Mouse (Mus musculus): ENCODE data around the gene Dcun1d5. TPM values are rescaled to one million over a fixed set of nuclear protein-coding genes. Genes with fewer than 3 reads are reported as not detected.
"Not testable (repeated sequence)": the region's sequence is repeated elsewhere in the genome, so short reads cannot be mapped to it uniquely, and the experiment has no call there.

The Dcun1d5 gene
- polyA plus RNA-seq (2015; fragmentation: Nextera tagmentation; extraction: Ambion mirVana), result 127 and 141 TPM in 2 replicates

DNA sequence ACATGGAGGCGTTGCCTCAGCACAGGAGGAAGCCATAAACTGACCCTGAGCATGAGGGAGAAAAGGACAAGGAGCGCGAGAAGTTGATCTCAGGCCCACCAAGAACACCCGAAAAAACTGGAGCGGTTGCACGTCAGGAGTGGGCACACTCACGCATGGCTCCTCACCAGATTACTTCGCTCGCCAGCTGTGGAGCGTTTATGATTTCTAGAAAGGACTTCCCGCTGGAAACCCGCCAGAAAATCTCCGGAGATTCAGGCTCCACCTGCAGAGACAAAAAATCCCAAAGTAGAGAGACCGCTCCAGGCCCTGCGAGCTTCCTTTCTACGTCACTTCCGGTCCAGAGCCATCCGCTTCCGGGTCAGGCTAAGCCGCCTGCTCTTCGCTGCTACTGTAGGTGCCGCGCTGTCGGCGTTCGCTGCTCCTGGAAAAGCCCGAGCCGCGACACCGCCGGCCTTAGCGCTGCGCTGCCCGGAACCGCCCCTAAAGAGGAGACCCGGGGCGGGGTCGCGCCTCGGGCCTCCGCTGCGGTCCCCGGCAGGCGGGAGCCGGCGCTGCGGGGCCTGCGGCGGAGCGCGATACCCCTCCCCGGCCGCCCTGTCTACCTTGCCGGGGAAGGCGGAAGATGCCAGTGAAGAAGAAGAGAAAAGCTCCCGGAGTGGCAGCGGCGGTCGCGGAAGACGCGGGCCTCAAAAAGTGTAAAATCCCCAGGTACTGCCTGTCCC is at the start of gene Dcun1d5, which contains the start of gene Dync2h1:
Gene Dcun1d5 (plus strand): TSS at position 349 of the 725 bp plus-strand sequence.
Gene Dync2h1 (minus strand): TSS at position 275 of the 725 bp plus-strand sequence.
- H3K36me3 ChIP-seq, result no peaks in the 10 kb centered on the region
- H3K4me3 ChIP-seq (replicated peaks), result peak within 1 kb of the TSS; percentile 70
- H3K9me3 ChIP-seq (replicated peaks), result no peaks in the 10 kb centered on the region
- WGBS, result 0% methylated on average over 62 of the region's 62 CpGs
- peak within 1 kb of the TSS; percentile 72 for H3K4me2 ChIP-seq (replicated peaks)
- peak within 1 kb of the TSS; percentile 91 for H3K27ac ChIP-seq (replicated peaks)
- peak within 1 kb of the TSS; percentile 77 for H3K9ac ChIP-seq
- peak; percentile 98 for ATAC-seq (ENCODE audit: insufficient number of reproducible peaks, low FRiP score, low TSS enrichment, low read depth)
- H3K27me3 ChIP-seq, result no peaks in the 10 kb centered on the region
- H3K4me1 ChIP-seq, result peaks cover 11% of the 10 kb centered on the region

DNA sequence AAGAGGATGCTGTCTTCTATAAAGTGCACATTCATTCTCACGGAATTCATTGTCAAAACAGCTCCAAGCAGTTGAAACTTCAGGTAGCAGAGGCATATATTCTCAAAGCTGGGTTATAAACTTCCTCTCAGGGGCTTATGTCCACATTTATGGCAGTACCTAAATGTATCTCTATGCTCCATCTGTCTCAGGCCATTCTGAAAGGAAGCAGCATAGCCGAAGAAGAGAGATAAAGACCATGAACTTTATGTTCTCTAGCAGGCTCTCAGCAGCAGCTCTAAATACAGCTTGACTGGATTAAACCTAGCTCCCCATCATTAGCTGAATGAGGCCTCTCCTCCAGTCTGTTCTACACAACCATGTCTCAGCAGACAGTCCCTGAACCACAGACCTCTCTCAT is 29.9 kb upstream of the Dcun1d5 start:
- Histone ChIP-seq H3K9me3 (replicated peaks) (no peaks in the 10 kb centered on the region), H3K4me1 (no peaks in the 10 kb centered on the region), H3K36me3 (peaks cover 30% of the 10 kb centered on the region), H3K4me2 (replicated peaks) (no peak overlapping the region), H3K4me3 (replicated peaks) (no peak overlapping the region), H3K27me3 (no peaks in the 10 kb centered on the region), H3K27ac (replicated peaks) (no peak overlapping the region), H3K9ac (no peak overlapping the region)
- no peak for ATAC-seq (ENCODE audit: insufficient number of reproducible peaks, low FRiP score, low TSS enrichment, low read depth)
- WGBS, result 92% methylated on average over 2 of the region's 2 CpGs

DNA sequence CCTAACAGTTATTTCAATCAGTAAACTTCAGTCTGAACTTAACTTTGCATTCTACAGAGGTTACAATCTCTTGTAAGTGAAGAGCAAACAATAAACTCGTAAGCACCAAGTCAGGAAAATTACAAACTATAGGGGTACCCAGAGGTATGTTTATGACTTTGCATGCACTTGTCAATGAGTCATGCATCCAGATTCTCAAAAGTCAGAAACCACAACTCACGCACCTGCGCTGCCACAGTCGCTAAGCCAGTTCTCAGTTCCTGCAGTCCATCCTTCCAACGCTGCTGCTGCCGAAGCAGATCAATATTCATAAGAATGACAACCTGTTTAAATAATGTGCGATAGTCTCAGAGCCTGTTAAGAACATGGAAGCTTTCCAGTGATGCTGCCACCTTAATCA is 25.7 kb upstream of the Dcun1d5 start:
- Histone ChIP-seq H3K27ac (replicated peaks) (no peak overlapping the region), H3K4me2 (replicated peaks) (no peak overlapping the region), H3K27me3 (no peaks in the 10 kb centered on the region), H3K4me3 (replicated peaks) (no peak overlapping the region), H3K4me1 (peaks cover 5% of the 10 kb centered on the region; the same call in 1 of the 2 replicates), H3K9me3 (replicated peaks) (no peaks in the 10 kb centered on the region), H3K9ac (no peak overlapping the region), H3K36me3 (peaks cover 30% of the 10 kb centered on the region)
- no peak for ATAC-seq (ENCODE audit: insufficient number of reproducible peaks, low FRiP score, low TSS enrichment, low read depth)
- WGBS, result 86% methylated on average over 7 of the region's 7 CpGs

DNA sequence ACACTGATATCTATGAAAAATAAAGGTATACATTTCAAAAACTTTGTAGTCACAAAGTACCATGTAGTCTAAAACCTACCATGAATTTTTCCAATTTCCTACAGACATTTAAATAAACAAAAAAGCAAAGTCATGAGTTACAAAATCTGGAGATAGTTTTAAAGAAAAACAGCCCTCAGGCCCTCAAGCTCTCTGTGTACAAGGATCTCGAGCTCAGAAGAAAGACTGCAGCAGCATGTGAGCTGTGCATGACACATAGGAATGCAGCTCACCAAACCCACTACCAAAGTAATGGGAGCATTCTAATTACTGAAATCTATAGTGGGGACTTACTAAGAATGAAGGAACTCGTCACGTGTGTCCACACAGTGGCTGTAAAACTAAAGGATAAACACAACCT is 24.6 kb upstream of the Dcun1d5 start:
- Histone ChIP-seq H3K27me3 (no peaks in the 10 kb centered on the region), H3K4me3 (replicated peaks) (no peak overlapping the region), H3K9me3 (replicated peaks) (no peaks in the 10 kb centered on the region), H3K4me1 (peaks cover 5% of the 10 kb centered on the region; the same call in 1 of the 2 replicates), H3K27ac (replicated peaks) (no peak overlapping the region), H3K36me3 (peaks cover 29% of the 10 kb centered on the region), H3K4me2 (replicated peaks) (no peak overlapping the region), H3K9ac (no peak overlapping the region)
- ATAC-seq (ENCODE audit: insufficient number of reproducible peaks, low FRiP score, low TSS enrichment, low read depth), result no peak
- WGBS, result 36% methylated on average over 3 of the region's 3 CpGs

DNA sequence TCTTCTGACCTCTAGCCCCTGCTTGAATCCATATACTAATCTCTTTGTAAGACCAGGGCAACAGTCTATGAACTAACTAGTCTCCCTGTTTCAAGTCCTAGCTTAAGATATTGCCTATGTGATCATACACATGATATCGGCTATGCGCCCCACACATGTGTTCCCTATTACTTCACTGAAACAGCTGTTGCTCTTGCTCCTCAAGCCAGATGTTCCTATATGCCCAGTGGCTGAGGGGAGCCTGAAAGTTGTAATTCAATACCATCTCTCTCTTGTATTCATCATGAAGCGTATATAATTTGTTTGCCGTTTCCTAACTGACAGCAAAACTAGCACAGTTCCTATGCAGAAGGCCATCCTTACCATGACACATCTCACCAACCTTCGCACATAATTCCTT is 23.6 kb upstream of the Dcun1d5 start:
- H3K9me3 ChIP-seq (replicated peaks), result no peaks in the 10 kb centered on the region
- H3K27me3 ChIP-seq, result no peaks in the 10 kb centered on the region
- no peak overlapping the region for H3K4me3 ChIP-seq (replicated peaks)
- H3K36me3 ChIP-seq, result peaks cover 21% of the 10 kb centered on the region
- ATAC-seq (ENCODE audit: insufficient number of reproducible peaks, low FRiP score, low TSS enrichment, low read depth), result no peak
- 26% methylated on average over 5 of the region's 5 CpGs for WGBS
- H3K27ac ChIP-seq (replicated peaks), result no peak overlapping the region
- H3K4me2 ChIP-seq (replicated peaks), result no peak overlapping the region
- H3K9ac ChIP-seq, result no peak overlapping the region
- peaks cover 5% of the 10 kb centered on the region; the same call in 1 of the 2 replicates for H3K4me1 ChIP-seq

DNA sequence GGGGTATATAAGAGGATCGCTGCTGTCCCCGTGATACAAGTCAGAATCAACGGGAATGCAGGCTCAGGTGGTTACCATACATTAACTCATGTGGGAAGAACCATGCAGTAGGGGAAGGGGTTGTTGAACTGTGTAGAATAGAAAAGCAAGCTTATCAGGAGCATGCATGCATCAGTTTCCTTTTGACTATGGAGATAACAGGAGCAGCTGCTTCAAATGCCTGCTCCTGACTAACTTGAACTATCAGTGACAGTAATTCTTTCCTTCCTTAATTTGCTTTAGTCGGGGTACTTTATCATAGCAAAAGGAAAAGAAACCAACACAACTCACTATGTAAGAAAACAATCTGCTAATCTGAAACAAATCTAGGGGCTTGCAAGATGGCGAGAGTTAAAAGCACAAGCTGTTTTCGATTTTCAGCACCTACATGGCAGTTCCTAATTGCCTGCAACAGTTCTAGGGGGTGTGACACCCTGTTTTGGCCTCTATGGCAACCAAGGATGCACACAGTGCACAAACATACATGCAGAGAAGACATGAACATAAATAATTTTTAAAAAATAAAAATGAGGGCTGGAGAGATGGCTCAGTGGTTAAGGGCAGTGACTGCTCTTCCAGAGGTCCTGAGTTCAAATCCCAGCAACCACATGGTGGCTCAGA is 16.9 kb upstream of the Dcun1d5 start:
- no peak overlapping the region for H3K4me3 ChIP-seq (replicated peaks)
- no peak overlapping the region for H3K9ac ChIP-seq
- no peak overlapping the region for H3K27ac ChIP-seq (replicated peaks)
- ATAC-seq (ENCODE audit: insufficient number of reproducible peaks, low FRiP score, low TSS enrichment, low read depth), result no peak
- no peaks in the 10 kb centered on the region for H3K9me3 ChIP-seq (replicated peaks)
- no peaks in the 10 kb centered on the region for H3K27me3 ChIP-seq
- H3K36me3 ChIP-seq, result peaks cover 19% of the 10 kb centered on the region
- no peaks in the 10 kb centered on the region for H3K4me1 ChIP-seq
- 71% methylated on average over 6 of the region's 6 CpGs for WGBS
- no peak overlapping the region for H3K4me2 ChIP-seq (replicated peaks)

DNA sequence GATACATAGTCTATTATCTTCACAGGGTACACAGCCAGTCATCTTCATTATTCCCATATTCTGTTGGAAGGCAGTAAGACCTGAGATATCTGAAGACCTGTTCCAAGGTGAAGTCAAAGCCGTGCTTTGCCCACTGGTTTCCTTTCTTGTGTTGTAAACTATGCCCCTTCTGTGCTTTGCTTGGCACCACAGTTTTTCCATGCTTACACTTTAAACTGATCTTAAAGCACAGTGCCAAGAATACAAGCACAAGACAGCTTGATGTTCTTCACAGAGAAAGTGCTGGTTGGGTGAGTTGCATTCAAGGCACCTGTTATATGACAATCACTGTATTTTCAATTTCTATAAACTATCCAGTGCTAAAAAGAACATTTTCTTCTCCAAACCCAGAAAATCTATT is 10.6 kb upstream of the Dcun1d5 start:
- H3K36me3 ChIP-seq, result 0 out of 2 replicates have a peak, but pooled peaks cover 7% of the 10 kb centered on the region
- no peak overlapping the region for H3K4me2 ChIP-seq (replicated peaks)
- 92% methylated on average over 1 of the region's 1 CpGs for WGBS
- no peak overlapping the region for H3K27ac ChIP-seq (replicated peaks)
- H3K9ac ChIP-seq, result no peak overlapping the region
- H3K27me3 ChIP-seq, result no peaks in the 10 kb centered on the region
- no peak for ATAC-seq (ENCODE audit: insufficient number of reproducible peaks, low FRiP score, low TSS enrichment, low read depth)
- H3K4me1 ChIP-seq, result peaks cover 3% of the 10 kb centered on the region; the same call in 1 of the 2 replicates
- H3K9me3 ChIP-seq (replicated peaks), result no peaks in the 10 kb centered on the region
- H3K4me3 ChIP-seq (replicated peaks), result no peak overlapping the region

DNA sequence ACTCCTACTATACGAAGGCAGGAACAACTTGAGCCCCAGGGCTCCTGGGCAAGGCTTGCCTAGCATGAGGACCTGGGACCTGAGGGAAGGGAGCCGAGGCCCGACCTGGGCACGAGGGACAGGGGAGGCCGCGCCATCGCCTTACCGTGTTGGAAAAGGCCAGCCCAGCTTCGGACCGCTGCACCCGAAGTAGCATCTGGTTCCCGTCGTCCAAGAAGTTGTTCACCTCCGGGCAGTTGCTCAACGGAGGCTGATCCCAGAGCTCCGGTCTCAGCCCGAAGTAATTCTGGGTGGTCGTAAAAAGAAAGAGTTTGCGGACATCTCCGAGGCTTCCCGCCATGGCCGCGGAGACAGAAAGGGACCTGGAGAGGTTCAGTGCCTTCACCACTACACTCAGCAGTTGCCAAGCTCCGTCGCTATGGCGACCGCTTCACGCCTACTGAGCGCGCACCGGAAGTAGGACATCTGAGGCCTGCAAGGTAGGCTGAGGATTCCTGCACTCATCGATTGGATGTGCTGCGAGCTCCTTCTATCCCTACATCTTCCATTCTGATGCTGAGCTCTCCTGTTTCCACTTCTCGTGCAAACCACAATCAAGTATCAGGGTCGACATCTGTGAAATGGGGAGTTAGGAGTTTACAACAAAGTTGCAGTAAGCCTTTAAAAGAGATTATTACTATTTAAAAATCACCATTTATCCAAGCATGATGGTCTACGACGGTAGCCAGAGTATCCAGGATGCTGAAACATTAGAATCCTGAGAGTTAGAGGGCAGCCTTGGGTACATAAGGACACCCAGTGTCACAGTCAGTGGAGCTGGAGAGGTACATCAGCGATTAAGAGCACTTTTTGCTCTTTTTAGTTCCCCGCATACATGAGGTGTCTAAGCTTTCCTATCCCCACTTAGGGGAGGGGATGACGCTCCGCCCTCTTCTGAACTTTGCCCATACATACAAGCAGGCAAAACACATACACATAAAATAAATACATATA is 7.4 kb upstream of the Dcun1d5 start:
- peak overlapping the region; percentile 66 for H3K27ac ChIP-seq (replicated peaks)
- H3K36me3 ChIP-seq, result 0 out of 2 replicates have a peak, but pooled peaks cover 3% of the 10 kb centered on the region
- WGBS, result 9% methylated on average over 41 of the region's 41 CpGs
- no peaks in the 10 kb centered on the region for H3K9me3 ChIP-seq (replicated peaks)
- peaks cover 3% of the 10 kb centered on the region; the same call in 1 of the 2 replicates for H3K4me1 ChIP-seq
- ATAC-seq (ENCODE audit: insufficient number of reproducible peaks, low FRiP score, low TSS enrichment, low read depth), result peak; percentile 96
- H3K4me3 ChIP-seq (replicated peaks), result peak overlapping the region; percentile 62
- H3K9ac ChIP-seq, result peak overlapping the region; percentile 45
- no peaks in the 10 kb centered on the region for H3K27me3 ChIP-seq
- H3K4me2 ChIP-seq (replicated peaks), result peak overlapping the region; percentile 86

DNA sequence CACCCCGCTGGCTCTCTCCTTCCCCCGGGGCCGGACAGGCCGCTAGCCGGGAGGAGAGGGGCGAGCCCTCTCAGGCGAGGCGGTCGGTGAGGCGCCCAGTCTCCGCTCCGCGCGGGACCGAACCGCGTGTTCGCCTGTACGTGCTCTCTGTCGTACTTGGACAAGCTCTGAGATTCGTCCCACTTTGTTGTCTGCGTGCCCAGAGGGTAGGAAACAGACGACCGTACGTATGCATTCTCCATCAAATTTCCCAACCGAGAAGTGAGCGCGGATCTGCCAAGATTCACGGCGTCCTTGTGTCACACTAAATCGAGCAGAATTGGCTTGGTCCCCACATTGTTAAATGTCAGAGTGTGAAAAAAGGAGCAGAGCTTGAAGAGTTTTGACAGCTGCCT is 574 bp downstream of the Dcun1d5 start:
- peak overlapping the region; percentile 91 for H3K27ac ChIP-seq (replicated peaks)
- peaks cover under 1% of the 10 kb centered on the region; the same call in 1 of the 2 replicates for H3K36me3 ChIP-seq
- peak; percentile 75 for ATAC-seq (ENCODE audit: insufficient number of reproducible peaks, low FRiP score, low TSS enrichment, low read depth)
- peak overlapping the region; percentile 72 for H3K4me2 ChIP-seq (replicated peaks)
- H3K9me3 ChIP-seq (replicated peaks), result no peaks in the 10 kb centered on the region
- peaks cover 11% of the 10 kb centered on the region for H3K4me1 ChIP-seq
- peak overlapping the region; percentile 70 for H3K4me3 ChIP-seq (replicated peaks)
- WGBS, result under 1% methylated on average over 31 of the region's 31 CpGs
- H3K27me3 ChIP-seq, result no peaks in the 10 kb centered on the region
- peak overlapping the region; percentile 77 for H3K9ac ChIP-seq

DNA sequence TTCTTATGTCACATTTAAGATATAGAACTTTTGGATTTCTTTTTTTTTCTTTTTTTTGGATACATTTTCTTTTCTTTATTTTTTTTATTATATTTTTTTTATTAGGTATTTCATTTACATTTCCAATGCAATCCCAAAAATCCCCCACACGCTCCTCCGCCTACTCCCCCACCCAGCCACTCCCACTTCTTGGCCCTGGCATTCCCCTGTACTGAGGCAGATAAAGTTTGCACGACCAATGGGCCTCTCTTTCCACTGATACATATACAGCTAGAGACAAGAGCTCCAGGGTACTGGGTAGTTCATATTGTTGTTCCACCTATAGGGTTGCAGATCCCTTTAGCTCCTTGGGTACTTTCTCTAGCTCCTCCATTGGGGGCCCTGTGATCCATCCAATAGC is 6.4 kb downstream of the Dcun1d5 start:
- H3K4me2 ChIP-seq (replicated peaks); ATAC-seq (ENCODE audit: insufficient number of reproducible peaks, low FRiP score, low TSS enrichment, low read depth); H3K36me3 ChIP-seq; H3K27ac ChIP-seq (replicated peaks); H3K4me3 ChIP-seq (replicated peaks); H3K9ac ChIP-seq; H3K9me3 ChIP-seq (replicated peaks); H3K4me1 ChIP-seq; H3K27me3 ChIP-seq: not testable (repeated sequence)
- 94% methylated on average over 3 of the region's 3 CpGs for WGBS

Data from embryonic facial prominence, embryonic 15.5 days (tissue).